ENCODE assay signal across 24 mouse cellular contexts in the genomic region with DNA sequence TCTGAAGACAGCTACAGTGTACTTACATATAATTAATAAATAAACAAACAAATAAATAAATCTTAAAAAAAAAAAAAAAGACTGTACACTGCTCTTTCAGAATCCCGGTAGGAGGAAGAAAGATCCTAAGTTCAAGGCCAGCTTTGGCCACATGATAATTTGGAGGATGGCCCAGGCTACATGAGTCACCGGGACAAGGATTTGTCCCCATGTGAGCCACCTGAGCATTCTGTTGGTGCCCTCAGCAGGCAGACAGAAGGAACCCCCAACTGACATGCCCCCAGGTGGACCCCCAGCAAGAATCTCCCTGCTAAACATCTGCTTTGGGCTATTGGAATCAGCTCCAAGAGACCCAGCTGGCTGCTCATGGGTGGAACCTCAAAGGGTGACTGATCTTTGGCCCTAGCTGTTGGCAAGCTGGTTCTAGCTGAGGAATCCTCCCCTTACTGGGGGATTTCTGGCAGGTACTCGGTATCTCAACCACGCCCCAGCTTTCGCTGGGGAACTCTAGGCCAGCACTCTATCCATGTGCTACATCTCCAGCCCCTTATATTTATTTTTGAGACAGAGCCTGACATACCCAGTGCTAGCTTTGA. TPM values are rescaled to one million over a fixed set of nuclear protein-coding genes. Genes with fewer than 3 reads are reported as not detected.
DNase-seq lines count a peak whose midpoint lies in the region; TF ChIP-seq lines count a peak whose summit lies in the region.
"Had no signal": no experiment of that assay in that cellular context is flagged by ENCODE, and none has a peak within 500 bp of the region (broad histone marks: within the 10 kb centered on the region; RNA-seq: fewer than 3 reads in every experiment).

No protein-coding gene starts in this region.

- no peak overlapping the region for H3K4me3 ChIP-seq in liver, adult 2 months (ENCODE audit: insufficient read depth, low read depth, low read length)
- H3K4me3 ChIP-seq in embryonic facial prominence, embryonic 10.5 days = no peak overlapping the region
- H3K4me3 ChIP-seq: forebrain, embryonic 13.5 days; heart, embryonic 12.5 days; hindbrain, embryonic 13.5 days; limb, embryonic 12.5 days; liver, embryonic 13.5 days; midbrain, embryonic 12.5 days had no signal

- H3K27ac ChIP-seq in liver, adult 2 months (replicated peaks; ENCODE audit: insufficient read depth, low read depth, low read length) = no peak overlapping the region
- H3K27ac ChIP-seq in embryonic facial prominence, embryonic 10.5 days (replicated peaks) = no peak overlapping the region
- H3K27ac ChIP-seq: forebrain, embryonic 13.5 days; hindbrain, embryonic 13.5 days; limb, embryonic 12.5 days; liver, embryonic 13.5 days; midbrain, embryonic 12.5 days had no signal

- no peak for TF ChIP-seq POLR2A in liver, adult 2 months (IDR thresholded peaks at IDR 0.05; ENCODE audit: extremely low read depth, insufficient read depth, low read length)

- no peaks in the 10 kb centered on the region for H3K9me3 ChIP-seq in embryonic facial prominence, embryonic 10.5 days
- H3K9me3 ChIP-seq: forebrain, embryonic 13.5 days; hindbrain, embryonic 13.5 days; liver, embryonic 13.5 days; midbrain, embryonic 12.5 days had no signal

- H3K4me1 ChIP-seq in liver, adult 2 months (ENCODE audit: control insufficient read depth, insufficient read depth, low read length) = peaks cover 15% of the 10 kb centered on the region
- peaks cover 48% of the 10 kb centered on the region for H3K4me1 ChIP-seq in embryonic facial prominence, embryonic 10.5 days

- WGBS in liver, adult 2 months = 34% methylated on average over 5 of the region's 5 CpGs
- 92% methylated on average over 5 of the region's 5 CpGs for WGBS in embryonic facial prominence, embryonic 10.5 days

- H3K36me3 ChIP-seq in liver, adult 2 months (ENCODE audit: control insufficient read depth, insufficient read depth, low read length) = no peaks in the 10 kb centered on the region
- H3K36me3 ChIP-seq in embryonic facial prominence, embryonic 10.5 days (replicated peaks) = 0 out of 2 replicates have a peak, but pooled peaks cover 13% of the 10 kb centered on the region
- H3K36me3 ChIP-seq: heart, embryonic 12.5 days; limb, embryonic 12.5 days; liver, embryonic 13.5 days had no signal

- H3K27me3 ChIP-seq in liver, adult 2 months (ENCODE audit: control insufficient read depth, insufficient read depth, low read length) = no peaks in the 10 kb centered on the region
- no peaks in the 10 kb centered on the region for H3K27me3 ChIP-seq in embryonic facial prominence, embryonic 10.5 days (replicated peaks; ENCODE audit: low read depth, poor library complexity, severe bottlenecking)
- H3K27me3 ChIP-seq: forebrain, embryonic 13.5 days; hindbrain, embryonic 13.5 days; limb, embryonic 12.5 days; midbrain, embryonic 12.5 days had no signal

- H3K9ac ChIP-seq in liver, adult 2 months (ENCODE audit: low read depth, low read length) = no peak overlapping the region
- H3K9ac ChIP-seq: forebrain, embryonic 13.5 days; heart, embryonic 12.5 days; hindbrain, embryonic 13.5 days; limb, embryonic 12.5 days; liver, embryonic 13.5 days; midbrain, embryonic 12.5 days had no signal

- peaks cover 8% of the 10 kb centered on the region; the same call in 1 of the 2 replicates for H3K79me2 ChIP-seq in liver, adult 2 months (ENCODE audit: control insufficient read depth, insufficient read depth, low read length)

- peak; percentile 45 for DNase-seq in cerebellum, adult 9-11 months
- DNase-seq in cerebellum, postnatal 25 days = no peak
- DNase-seq in liver, adult 2 months (ENCODE audit: extremely low read depth, low read depth, low spot score) = peak; percentile 71
- no peak for DNase-seq in liver
- DNase-seq in adrenal gland, adult 8-10 months = peak; percentile 75
- peak; percentile 43 to 45 for DNase-seq in kidney, postnatal 36 days
- no peak for DNase-seq in embryonic facial prominence, embryonic 10.5 days (ENCODE audit: low spot score)
- DNase-seq in gastrocnemius, adult 8-10 months (ENCODE audit: low spot score in 2 of 2) = no peak
- DNase-seq: cerebellum, postnatal 14 days; gastrocnemius, postnatal 25 days; heart, adult 18-20 months; heart, postnatal 14 days; layer of hippocampus, postnatal 36 days; liver, embryonic 13.5 days; lung, adult 2 months; lung, postnatal 14 days had no signal

- TF ChIP-seq CTCF in liver, adult 2 months (IDR thresholded peaks at IDR 0.05; ENCODE audit: low read depth, low read length) = no peak

RNA-seq across cellular contexts. Expression of a gene that starts 1.8 kb away (rescaled TPM):
- total RNA-seq in liver, adult 2 months (2014; rRNA removed) = 0.92 and 2.8 TPM in 2 replicates
- 1.6 and 1.7 TPM in 2 replicates for polyA plus RNA-seq in liver, adult 2 months (2012; rRNA removed)
- 10 to 100 TPM; 18.8 to 28.2 (median 22.9) TPM for total RNA-seq in adrenal gland, adult 8-10 months (2022)
- 5.8 and 6.8 TPM in 2 replicates for polyA plus RNA-seq in embryonic facial prominence, embryonic 10.5 days (2016; fragmentation: Nextera tagmentation; extraction: Ambion mirVana)
- total RNA-seq in gastrocnemius, adult 8-10 months (2022) = 1 to 10 TPM; 1.4 to 2.1 (median 1.9) TPM

RNA-seq across cellular contexts. Expression of a gene that starts 5.9 kb away (rescaled TPM):
- not detected in 2 replicates for total RNA-seq in liver, adult 2 months (2014; rRNA removed)
- polyA plus RNA-seq in liver, adult 2 months (2012; rRNA removed) = not detected in 2 replicates
- total RNA-seq in adrenal gland, adult 8-10 months (2022) = not detected
- 0.10 TPM in 1 of 2 replicates, not detected in the other for polyA plus RNA-seq in embryonic facial prominence, embryonic 10.5 days (2016; fragmentation: Nextera tagmentation; extraction: Ambion mirVana)
- total RNA-seq in gastrocnemius, adult 8-10 months (2022) = not detected
- total RNA-seq: gastrocnemius, postnatal 25 days; heart, adult 18-20 months; heart, postnatal 14 days; megakaryocyte progenitor cell, adult 5-6 weeks; monocyte, adult 5-6 weeks; neutrophil, adult 5-6 weeks had no signal
- polyA plus RNA-seq: heart, embryonic 12.5 days; limb, embryonic 12.5 days; liver, embryonic 13.5 days had no signal

RNA-seq across cellular contexts. Expression of a gene that starts 27.1 kb away (rescaled TPM):
- total RNA-seq in liver, adult 2 months (2014; rRNA removed) = 15.3 and 25.1 TPM in 2 replicates
- 22.6 and 24.4 TPM in 2 replicates for polyA plus RNA-seq in liver, adult 2 months (2012; rRNA removed)
- total RNA-seq in adrenal gland, adult 8-10 months (2022) = 10 to 100 TPM; 39.8 to 56.8 (median 46.2) TPM
- 414 and 415 TPM in 2 replicates for polyA plus RNA-seq in embryonic facial prominence, embryonic 10.5 days (2016; fragmentation: Nextera tagmentation; extraction: Ambion mirVana)
- 10 to 100 TPM; 16.0 to 23.8 (median 19.5) TPM for total RNA-seq in gastrocnemius, adult 8-10 months (2022)

Comparison
In these comparisons a context has a peak if more than half of its experiments do, and no peak if none do; other contexts are left out.
1. DNase-seq: peak in cerebellum, adult 9-11 months (single experiment), liver, adult 2 months (single experiment), adrenal gland, adult 8-10 months (single experiment) and kidney, postnatal 36 days (2 of 2); none in cerebellum, postnatal 25 days (0 of 2), liver (single experiment), embryonic facial prominence, embryonic 10.5 days (single experiment) and gastrocnemius, adult 8-10 months (0 of 2).